Comparison of ENCODE assay signal across 20 mouse cellular contexts in genomic region chr6:33683533-33683932, GRCm38 (mm10).
A peak's percentile ranks its signal among the peaks of the same experiment; 100 is the strongest.
DNase-seq lines count a peak whose midpoint lies in the region; ATAC-seq and TF ChIP-seq lines count a peak whose summit lies in the region.
"Had no signal": no experiment of that assay in that cellular context is flagged by ENCODE, and none has a peak within 500 bp of the region (broad histone marks: within the 10 kb centered on the region; RNA-seq: fewer than 3 reads in every experiment).

No protein-coding gene starts in this region.

- no peak for TF ChIP-seq CTCF in thymus, adult 2 months (IDR thresholded peaks at IDR 0.05; ENCODE audit: borderline replicate concordance, control insufficient read depth, extremely low read depth, insufficient read depth, low read length, poor library complexity)

- no peak overlapping the region for H3K4me3 ChIP-seq in thymus, adult 2 months (ENCODE audit: control insufficient read depth, insufficient read depth, low read length)
- H3K4me3 ChIP-seq: embryonic facial prominence, embryonic 12.5 days; forebrain, embryonic 15.5 days; heart, embryonic 13.5 days; hindbrain, embryonic 13.5 days had no signal

- WGBS in thymus, adult 2 months = 4% methylated on average over 3 of the region's 3 CpGs

- peaks cover 12% of the 10 kb centered on the region for H3K4me1 ChIP-seq in thymus, adult 2 months (replicated peaks; ENCODE audit: control insufficient read depth, insufficient read depth, low read length)
- H3K4me1 ChIP-seq: embryonic facial prominence, embryonic 12.5 days; heart, embryonic 13.5 days had no signal

- no peaks in the 10 kb centered on the region for H3K36me3 ChIP-seq in thymus, adult 2 months (ENCODE audit: control insufficient read depth, insufficient read depth, low read length)
- H3K36me3 ChIP-seq: embryonic facial prominence, embryonic 12.5 days; forebrain, embryonic 15.5 days; heart, embryonic 13.5 days; hindbrain, embryonic 13.5 days had no signal

- no peak for TF ChIP-seq POLR2A in thymus, adult 2 months (IDR thresholded peaks at IDR 0.05; ENCODE audit: control insufficient read depth, extremely low read depth, insufficient read depth, low read length, poor library complexity)

- peak overlapping the region; percentile 75 for H3K27ac ChIP-seq in thymus, adult 2 months (ENCODE audit: control insufficient read depth, insufficient read depth, low read length)
- H3K27ac ChIP-seq: embryonic facial prominence, embryonic 12.5 days; forebrain, embryonic 15.5 days; heart, embryonic 13.5 days; hindbrain, embryonic 13.5 days; hindbrain, postnatal 0 days had no signal

- peak; percentile 42 for DNase-seq in CD4-positive, CD25-positive, alpha-beta regulatory T cell, adult 2 months (ENCODE audit: low read depth, low spot score)
- DNase-seq in thymus, adult 2 months = peak; percentile 43
- DNase-seq in thymus, postnatal 36 days = peak; percentile 33 to 41
- DNase-seq in ovary, postnatal 14 days (ENCODE audit: low spot score) = no peak
- no peak for DNase-seq in right cerebral cortex, postnatal 25 days
- DNase-seq in adrenal gland, postnatal 14 days = no peak
- DNase-seq: adrenal gland, adult 2 months; adrenal gland, postnatal 36 days; cerebellum, adult 11 months; cerebellum, adult 8-10 months; cerebellum, postnatal 14 days; gastrocnemius, postnatal 36 days; heart, postnatal 10 days had no signal

- no peaks in the 10 kb centered on the region for H3K27me3 ChIP-seq in thymus, adult 2 months (ENCODE audit: control insufficient read depth, insufficient read depth, low read length)
- H3K27me3 ChIP-seq: embryonic facial prominence, embryonic 12.5 days; forebrain, embryonic 15.5 days; heart, embryonic 13.5 days; hindbrain, embryonic 13.5 days; Patski had no signal

- ATAC-seq in activated CD4-positive, CD25-positive, alpha-beta regulatory T cell, adult 4 months = peak; percentile 85
- ATAC-seq: forebrain, embryonic 15.5 days; hindbrain, postnatal 0 days; Patski had no signal

Comparison
In these comparisons a context has a peak if more than half of its experiments do, and no peak if none do; other contexts are left out.
1. DNase-seq: peak in CD4-positive, CD25-positive, alpha-beta regulatory T cell, adult 2 months (single experiment), thymus, adult 2 months (single experiment) and thymus, postnatal 36 days (2 of 2); none in ovary, postnatal 14 days (single experiment), right cerebral cortex, postnatal 25 days (single experiment) and adrenal gland, postnatal 14 days (single experiment).